Mouse (Mus musculus) embryonic stem cell, embryonic (primary cell): Measurements from ENCODE around the gene Tnfaip6.

Experiments
- CTCF ChIA-PET, 4 experiments: fragments of 300-600 bp in 2 of 4; fragments of 350-600 bp in 2 of 4; sonication (Branson Sonifier 250); formaldehyde crosslinking; loops; one replicate each; lab custom pipeline; 2022; ENCODE audit warnings: inconsistent platforms in 2 of 4; lab: Charles Lee
- POLR2A ChIA-PET, 4 experiments: fragments of 300-600 bp in 2 of 4; fragments of 350-600 bp in 2 of 4; sonication (Branson Sonifier 250); formaldehyde crosslinking; loops; one replicate each; lab custom pipeline; 2022; ENCODE audit warnings: antibody characterized with exemption in 4 of 4, inconsistent platforms in 1 of 4; lab: Charles Lee

Tnfaip6 gene

GRCm38 (mm10) chr2:52042132-52042531 is 4.3 kb downstream of the Tnfaip6 start:
- POLR2A ChIA-PET = interaction anchor here in 3 of 4 experiments (0.6 to 3.9 kb wide), 16 partner anchors 9 to 464 kb away, joined by 3 to 49 read pairs (median 4); partner anchors contain the start of gene Rif1 (in 3 of the 3)
- CTCF ChIA-PET = interaction anchor here in 2 of 4 experiments (0.6 to 1.2 kb wide), 2 partner anchors 13 to 125 kb away, joined by 3 to 4 read pairs; no protein-coding TSS in a partner anchor

- POLR2A ChIA-PET = interaction anchor here in 3 of 4 experiments (0.7 to 3.9 kb wide), 22 partner anchors 8 to 60 kb away, joined by 3 to 49 read pairs (median 4); partner anchors contain the start of gene Rif1 (in 3 of the 3)
- CTCF ChIA-PET = interaction anchor here in 2 of 4 experiments (0.6 to 1.2 kb wide), 2 partner anchors 13 to 126 kb away, joined by 3 to 4 read pairs; no protein-coding TSS in a partner anchor
Observed at GRCm38 (mm10) chr2:52042714-52043113, 4.9 kb downstream of the Tnfaip6 start.

GRCm38 (mm10) chr2:52043485-52043884 is 5.7 kb downstream of the Tnfaip6 start:
- POLR2A ChIA-PET = interaction anchor here in 3 of 4 experiments (0.6 to 3.9 kb wide), 21 partner anchors 9 to 173 kb away, joined by 3 to 49 read pairs (median 4); partner anchors contain the start of gene Rif1 (in 3 of the 3)
- CTCF ChIA-PET = no interaction called here

GRCm38 (mm10) chr2:52046032-52046431 is 8.2 kb downstream of the Tnfaip6 start:
- POLR2A ChIA-PET = interaction anchor here in 1 of 4 experiments (11.5 kb wide), 1 partner anchor 25 kb away, joined by 116 read pairs; the partner anchor contains the start of gene Rif1
- CTCF ChIA-PET = interaction anchor here in 1 of 4 experiments (0.6 kb wide), 1 partner anchor 16 kb away, joined by 5 read pairs; no protein-coding TSS in a partner anchor

GRCm38 (mm10) chr2:52050823-52051222 is 13.0 kb downstream of the Tnfaip6 start:
- CTCF ChIA-PET = no interaction called here
- POLR2A ChIA-PET = interaction anchor here in 2 of 4 experiments (0.7 to 11.5 kb wide), 11 partner anchors 8 to 48 kb away, joined by 3 to 116 read pairs (median 4); partner anchors contain the start of gene Rif1 (in 2 of the 2)

GRCm38 (mm10) chr2:52052335-52052734 is 14.5 kb downstream of the Tnfaip6 start:
- POLR2A ChIA-PET = interaction anchor here in 2 of 4 experiments (1.2 to 11.5 kb wide), 4 partner anchors 8 to 22 kb away, joined by 3 to 116 read pairs (median 16); partner anchors contain the start of gene Rif1 (in 2 of the 2)
- CTCF ChIA-PET = interaction anchor here in 1 of 4 experiments (0.5 kb wide), 1 partner anchor 519 kb away, joined by 3 read pairs; no protein-coding TSS in a partner anchor

- CTCF ChIA-PET = interaction anchor here in 2 of 4 experiments (0.6 to 0.9 kb wide), 2 partner anchors 10 to 24 kb away, joined by 3 to 4 read pairs; no protein-coding TSS in a partner anchor
- POLR2A ChIA-PET = interaction anchor here in 3 of 4 experiments (0.6 to 11.5 kb wide), 14 partner anchors 9 to 24 kb away, joined by 3 to 116 read pairs (median 3); partner anchors contain the start of gene Rif1 (in 2 of the 3)
Observed at GRCm38 (mm10) chr2:52053502-52053901, 15.7 kb downstream of the Tnfaip6 start.

- ChIA-PET POLR2A (interaction anchor here in 3 of 4 experiments (1.1 to 11.5 kb wide), 3 partner anchors 15 to 16 kb away, joined by 5 to 116 read pairs (median 5); partner anchors contain the start of gene Rif1 (in 1 of the 3)), CTCF (no interaction called here)
Observed at GRCm38 (mm10) chr2:52055616-52056015, 17.8 kb downstream of the Tnfaip6 start.

- ChIA-PET CTCF (no interaction called here), POLR2A (interaction anchor here in 2 of 4 experiments (1.5 to 11.5 kb wide), 3 partner anchors 14 to 26 kb away, joined by 3 to 116 read pairs (median 13); partner anchors contain the start of gene Rif1 (in 2 of the 2))
Observed at GRCm38 (mm10) chr2:52057099-52057498, 19.3 kb downstream of the Tnfaip6 start.

GRCm38 (mm10) chr2:52057681-52058080 is 19.9 kb downstream of the Tnfaip6 start:
- ChIA-PET CTCF (no interaction called here), POLR2A (interaction anchor here in 2 of 4 experiments (1.0 to 2.8 kb wide), 5 partner anchors 14 to 25 kb away, joined by 3 to 13 read pairs (median 3); partner anchors contain the start of gene Rif1 (in 2 of the 2))

- ChIA-PET CTCF (no interaction called here), POLR2A (interaction anchor here in 2 of 4 experiments (0.7 to 16.5 kb wide), 9 partner anchors 9 to 45 kb away, joined by 3 to 585 read pairs (median 7); no protein-coding TSS in a partner anchor)
Observed at GRCm38 (mm10) chr2:52068641-52069040, 30.8 kb downstream of the Tnfaip6 start.

- CTCF ChIA-PET = interaction anchor here in 1 of 4 experiments (0.6 to 1.1 kb wide), 2 partner anchors 42 to 873 kb away, joined by 4 read pairs; no protein-coding TSS in a partner anchor
- POLR2A ChIA-PET = interaction anchor here (0.6 to 16.5 kb wide), 91 partner anchors 9 to 1780 kb away, joined by 3 to 585 read pairs (median 5); partner anchors contain the start of genes Nmi (in 3 of the 4), Arl5a (in 1 of the 4) and Rbm43 (in 1 of the 4)
Observed at GRCm38 (mm10) chr2:52070816-52071215, 33.0 kb downstream of the Tnfaip6 start.

GRCm38 (mm10) chr2:52071241-52071991 is 33.6 kb downstream of the Tnfaip6 start:
- POLR2A ChIA-PET = interaction anchor here (0.5 to 16.5 kb wide), 126 partner anchors 8 to 1781 kb away, joined by 3 to 585 read pairs (median 4); partner anchors contain the start of genes Nmi (in 3 of the 4), Arl5a (in 1 of the 4), Rbm43 (in 1 of the 4) and Tnfaip6 (in 1 of the 4)
- CTCF ChIA-PET = interaction anchor here in 1 of 4 experiments (0.6 to 1.1 kb wide), 2 partner anchors 43 to 873 kb away, joined by 4 read pairs; no protein-coding TSS in a partner anchor

GRCm38 (mm10) chr2:52072065-52072490 is 34.3 kb downstream of the Tnfaip6 start:
- CTCF ChIA-PET = interaction anchor here in 1 of 4 experiments (0.6 kb wide), 2 partner anchors 35 to 334 kb away, joined by 5 to 6 read pairs; no protein-coding TSS in a partner anchor
- POLR2A ChIA-PET = interaction anchor here (0.5 to 16.5 kb wide), 115 partner anchors 8 to 1261 kb away, joined by 3 to 585 read pairs (median 5); partner anchors contain the start of genes Nmi (in 3 of the 4), Arl5a (in 1 of the 4), Rbm43 (in 1 of the 4) and Tnfaip6 (in 1 of the 4)

GRCm38 (mm10) chr2:52072491-52073140 is 34.8 kb downstream of the Tnfaip6 start, which contains the start of gene Rif1:
Gene Rif1 (plus strand): TSS chr2:52072832.
- POLR2A ChIA-PET = interaction anchor here (0.5 to 16.5 kb wide), 89 partner anchors 7 to 932 kb away, joined by 3 to 585 read pairs (median 6); partner anchors contain the start of genes Arl5a (in 2 of the 4), Nmi (in 2 of the 4), Rbm43 (in 1 of the 4) and Tnfaip6 (in 1 of the 4)
- CTCF ChIA-PET = interaction anchor here in 1 of 4 experiments (0.6 kb wide), 2 partner anchors 36 to 335 kb away, joined by 5 to 6 read pairs; no protein-coding TSS in a partner anchor

- ChIA-PET POLR2A (interaction anchor here in 3 of 4 experiments (0.6 to 16.5 kb wide), 33 partner anchors 6 to 1118 kb away, joined by 3 to 585 read pairs (median 9); partner anchors contain the start of genes Nmi (in 2 of the 3), Arl6ip6 (in 1 of the 3), Prpf40a (in 1 of the 3) and Rbm43 (in 1 of the 3)), CTCF (no interaction called here)
Observed at GRCm38 (mm10) chr2:52073141-52073904, 35.5 kb downstream of the Tnfaip6 start.
